Mouse (Mus musculus) cerebellum, adult 2 months (tissue): ENCODE measurements around the gene Gh.

ENCODE experiments used
- CTCF ChIP-seq: fragments of 200-500 bp; IDR thresholded peaks from 2 replicates; pipeline ENCODE4 v1.5.1; 2011; ENCODE audit warnings: low read depth, mild to moderate bottlenecking, control low read depth, low read length, moderate library complexity, borderline replicate concordance; ENCODE audit not compliant: insufficient read depth
- POLR2A ChIP-seq: fragments of 200-500 bp; IDR thresholded peaks from 2 replicates; pipeline ENCODE4 v1.6.1; 2011; ENCODE audit warnings: low read length, control low read depth, borderline replicate concordance; ENCODE audit not compliant: insufficient read depth

- TF ChIP-seq POLR2A (no peak), CTCF (no peak)
Measured at GRCm38 (mm10) chr11:106332458-106332857, 30.8 kb upstream of the Gh start.
